Mouse (Mus musculus) heart, postnatal 0 days (tissue): ENCODE results near the gene Pdcd1lg2. TPM values are rescaled to one million over a fixed set of nuclear protein-coding genes. Genes with fewer than 3 reads are reported as not detected.

Experiments
- ATAC-seq: fragments of 200-750 bp; cut with Nextera tagmentation; 2 replicates; pipeline ENCODE4 v1.8.0; 2017; ENCODE audit warnings: low read depth, moderate number of reproducible peaks, moderate library complexity; ENCODE audit not compliant: insufficient read depth
- DNase-seq: peaks from one replicate; pipeline ENCODE4 v3.0.0-alpha.2; 2016; ENCODE audit warnings: low spot score
- H3K27ac ChIP-seq: fragments of 300-500 bp; sonication (generic); 2 replicates; pipeline ENCODE4 v1.5.1; 2014; ENCODE audit warnings: low read depth, mild to moderate bottlenecking
- H3K27me3 ChIP-seq: fragments of 300-500 bp; sonication (generic); 2 replicates; pipeline ENCODE4 v1.6.1; 2014; ENCODE audit warnings: low read length, mixed read lengths; ENCODE audit not compliant: control insufficient read depth, insufficient read depth
- H3K36me3 ChIP-seq: fragments of 300-500 bp; sonication (generic); replicated peaks from 2 replicates; pipeline ENCODE4 v1.6.1; 2014; ENCODE audit warnings: low read length, mixed read lengths; ENCODE audit not compliant: control insufficient read depth, insufficient read depth
- H3K4me1 ChIP-seq: fragments of 300-500 bp; sonication (generic); 2 replicates; pipeline ENCODE4 v1.6.1; 2014; ENCODE audit warnings: antibody characterized with exemption; ENCODE audit not compliant: control insufficient read depth, insufficient read depth
- H3K4me2 ChIP-seq: fragments of 300-500 bp; sonication (generic); 2 replicates; pipeline ENCODE4 v1.6.1; 2014; ENCODE audit warnings: low read depth, mild to moderate bottlenecking, low read length, moderate library complexity
- H3K4me3 ChIP-seq: fragments of 300-500 bp; sonication (generic); 2 replicates; pipeline ENCODE4 v1.5.1; 2014; ENCODE audit warnings: low read depth, low read length
- H3K9ac ChIP-seq: fragments of 300-500 bp; sonication (generic); replicated peaks from 2 replicates; pipeline ENCODE4 v1.6.1; 2014; ENCODE audit warnings: low read depth, low read length, mixed read lengths
- H3K9me3 ChIP-seq: fragments of 300-500 bp; sonication (generic); replicated peaks from 2 replicates; pipeline ENCODE4 v1.6.1; 2016; ENCODE audit warnings: low read length; ENCODE audit not compliant: control insufficient read depth
- CTCF ChIP-seq: IDR thresholded peaks from 2 replicates; pipeline ENCODE4 v1.5.1; 2016; ENCODE audit warnings: antibody characterized with exemption, control low read depth, low read depth
- EP300 ChIP-seq: IDR thresholded peaks from 2 replicates; pipeline ENCODE4 v1.6.1; 2016; ENCODE audit warnings: antibody characterized with exemption, low read depth
- WGBS: fragments of 180-500 bp; shearing (Covaris S2); extraction: QIAGEN DNeasy Blood & Tissue Kit; methylation state at CpG from one replicate; pipeline ENCODE4 v1.1.7; 2014; 5-methylcytosine and 5-hydroxymethylcytosine counted together
- polyA plus RNA-seq: library from polyadenylated mRNA; unstranded; fragments of >200 nt; fragmentation: Nextera tagmentation; extraction: Ambion mirVana; gene quantifications from 2 replicates; pipeline ENCODE4 v1.2.1, GENCODE M21; 2015
- total RNA-seq: library from RNA; depleted of rRNA; stranded (reverse); fragments of >200 nt; gene quantifications from 2 replicates; pipeline ENCODE4 v1.2.3, GENCODE M21; 2014; ENCODE audit warnings: low replicate concordance; rRNA removed

Gene Pdcd1lg2
- total and polyA plus RNA-seq, 2 experiments from 2014 or later, result not detected

DNA sequence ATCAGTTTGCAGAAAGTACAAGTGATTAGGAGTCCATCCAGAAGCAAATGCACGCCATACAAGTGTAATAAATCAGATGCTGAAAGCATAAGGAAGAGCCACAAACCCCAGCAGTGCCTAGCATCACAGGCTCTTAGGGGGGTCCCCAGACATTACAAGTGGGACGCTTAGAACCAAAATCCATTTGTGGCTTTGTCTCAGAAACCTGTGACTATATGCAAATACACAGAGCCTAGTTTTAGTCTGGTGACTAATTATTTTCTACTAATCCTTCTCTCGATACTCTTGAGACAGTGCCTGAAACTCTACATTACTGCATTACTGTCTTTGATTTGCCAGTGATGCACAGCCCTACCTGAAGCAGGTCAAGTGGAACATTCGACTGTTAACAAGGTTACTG is 108.2 kb downstream of the Pdcd1lg2 start:
- no peak for ATAC-seq

More for the DNA sequence above, 108.2 kb downstream of the Pdcd1lg2 start:
- no peak overlapping the region for H3K27ac ChIP-seq
- H3K36me3 ChIP-seq, result 0 out of 2 replicates have a peak, but pooled peaks cover 5% of the 10 kb centered on the region
- no peak overlapping the region for H3K4me2 ChIP-seq
- peaks cover 13% of the 10 kb centered on the region for H3K4me1 ChIP-seq
- no peaks in the 10 kb centered on the region for H3K9me3 ChIP-seq
- H3K9ac ChIP-seq, result no peak overlapping the region
- no peak for DNase-seq
- no peaks in the 10 kb centered on the region for H3K27me3 ChIP-seq
- H3K4me3 ChIP-seq, result no peak overlapping the region
- 72% methylated on average over 4 of the region's 4 CpGs for WGBS
- TF ChIP-seq CTCF (no peak), EP300 (no peak)

Other genes starting within 250 kb of the Pdcd1lg2 start
- 11.5 and 11.6 TPM in 2 replicates for gene Jak2, start 159.1 kb upstream of the Pdcd1lg2 start, total RNA-seq
- 4.4 and 5.2 TPM in 2 replicates for gene Jak2, start 159.1 kb upstream of the Pdcd1lg2 start, polyA plus RNA-seq
- 3.0 and 5.6 TPM in 2 replicates for gene Insl6, start 85.6 kb upstream of the Pdcd1lg2 start, total RNA-seq
- 3.0 and 3.3 TPM in 2 replicates for gene Insl6, start 85.6 kb upstream of the Pdcd1lg2 start, polyA plus RNA-seq
- gene Rln1, start 76.2 kb upstream of the Pdcd1lg2 start, total RNA-seq, result 1.1 TPM in 1 of 2 replicates, not detected in the other
- 0.31 TPM in 1 of 2 replicates, not detected in the other for gene Rln1, start 76.2 kb upstream of the Pdcd1lg2 start, polyA plus RNA-seq
- gene Plgrkt, start 43.5 kb upstream of the Pdcd1lg2 start, total RNA-seq, result 9.8 and 55.6 TPM in 2 replicates
- 53.5 and 60.3 TPM in 2 replicates for gene Plgrkt, start 43.5 kb upstream of the Pdcd1lg2 start, polyA plus RNA-seq
- gene Cd274, start 43.5 kb upstream of the Pdcd1lg2 start, total RNA-seq, result 0.04 and 1.8 TPM in 2 replicates
- gene Cd274, start 43.5 kb upstream of the Pdcd1lg2 start, polyA plus RNA-seq, result 0.23 and 0.44 TPM in 2 replicates
- gene Ric1, start 111.4 kb downstream of the Pdcd1lg2 start, total RNA-seq, result 24.5 and 29.9 TPM in 2 replicates
- 6.0 TPM in 2 replicates for gene Ric1, start 111.4 kb downstream of the Pdcd1lg2 start, polyA plus RNA-seq
- 10.7 and 24.4 TPM in 2 replicates for gene Ermp1, start 237.5 kb downstream of the Pdcd1lg2 start, total RNA-seq
- gene Ermp1, start 237.5 kb downstream of the Pdcd1lg2 start, polyA plus RNA-seq, result 2.3 and 3.1 TPM in 2 replicates